ENCODE assay signal across 20 mouse cellular contexts in genomic region chr11:107319861-107320260, GRCm38 (mm10).
DNase-seq lines count a peak whose midpoint lies in the region; ATAC-seq and TF ChIP-seq lines count a peak whose summit lies in the region.
"Had no signal": no experiment of that assay in that cellular context is flagged by ENCODE, and none has a peak within 500 bp of the region (broad histone marks: within the 10 kb centered on the region; RNA-seq: fewer than 3 reads in every experiment).

No protein-coding gene starts in this region.

- H3K9me3 ChIP-seq in liver, embryonic 11.5 days (ENCODE audit: control insufficient read depth, low read length) = peaks cover 3% of the 10 kb centered on the region; the same call in 1 of the 2 replicates
- no peaks in the 10 kb centered on the region for H3K9me3 ChIP-seq in forebrain, postnatal 0 days (ENCODE audit: low read length)
- H3K9me3 ChIP-seq: forebrain, embryonic 15.5 days; hindbrain, embryonic 15.5 days; limb, embryonic 15.5 days had no signal

- no peak overlapping the region for H3K27ac ChIP-seq in liver, adult 2 months (replicated peaks; ENCODE audit: insufficient read depth, low read depth, low read length)
- H3K27ac ChIP-seq in liver, embryonic 11.5 days (ENCODE audit: low read depth, low read length) = no peak overlapping the region
- no peak overlapping the region for H3K27ac ChIP-seq in forebrain, postnatal 0 days (ENCODE audit: low read depth, low read length)
- H3K27ac ChIP-seq: embryonic facial prominence, embryonic 13.5 days; forebrain, embryonic 15.5 days; hindbrain, embryonic 15.5 days; limb, embryonic 15.5 days; midbrain, embryonic 10.5 days had no signal

- no peak for TF ChIP-seq CTCF in liver, adult 2 months (IDR thresholded peaks at IDR 0.05; ENCODE audit: low read depth, low read length)
- TF ChIP-seq CTCF in forebrain, postnatal 0 days (IDR thresholded peaks at IDR 0.05; ENCODE audit: low read depth) = no peak

- H3K4me1 ChIP-seq in liver, adult 2 months (ENCODE audit: control insufficient read depth, insufficient read depth, low read length) = peaks cover 17% of the 10 kb centered on the region
- peaks cover 6% of the 10 kb centered on the region for H3K4me1 ChIP-seq in liver, embryonic 11.5 days (replicated peaks; ENCODE audit: control insufficient read depth, insufficient read depth, low read length)
- H3K4me1 ChIP-seq in forebrain, postnatal 0 days (ENCODE audit: insufficient read depth) = no peaks in the 10 kb centered on the region
- H3K4me1 ChIP-seq: embryonic facial prominence, embryonic 13.5 days; hindbrain, embryonic 15.5 days had no signal

- H3K79me2 ChIP-seq in liver, adult 2 months (ENCODE audit: control insufficient read depth, insufficient read depth, low read length) = peaks cover 4% of the 10 kb centered on the region; the same call in 1 of the 2 replicates

- TF ChIP-seq POLR2A in liver, adult 2 months (IDR thresholded peaks at IDR 0.05; ENCODE audit: extremely low read depth, insufficient read depth, low read length) = no peak

- H3K36me3 ChIP-seq in liver, adult 2 months (ENCODE audit: control insufficient read depth, insufficient read depth, low read length) = peaks cover 3% of the 10 kb centered on the region
- H3K36me3 ChIP-seq in liver, embryonic 11.5 days (ENCODE audit: control insufficient read depth, insufficient read depth, low read length) = 0 out of 2 replicates have a peak, but pooled peaks cover 3% of the 10 kb centered on the region
- H3K36me3 ChIP-seq in forebrain, postnatal 0 days (ENCODE audit: insufficient read depth) = no peaks in the 10 kb centered on the region
- H3K36me3 ChIP-seq: forebrain, embryonic 15.5 days; hindbrain, embryonic 15.5 days had no signal

- 67% methylated on average over 10 of the region's 10 CpGs for WGBS in liver, adult 2 months
- 63% methylated on average over 10 of the region's 10 CpGs for WGBS in liver, embryonic 11.5 days
- WGBS in forebrain, postnatal 0 days = 62% methylated on average over 10 of the region's 10 CpGs

- H3K9ac ChIP-seq in liver, adult 2 months (ENCODE audit: low read depth, low read length) = no peak overlapping the region
- no peak overlapping the region for H3K9ac ChIP-seq in liver, embryonic 11.5 days (ENCODE audit: low read depth, low read length)
- H3K9ac ChIP-seq in forebrain, postnatal 0 days = no peak overlapping the region
- H3K9ac ChIP-seq: embryonic facial prominence, embryonic 13.5 days; forebrain, embryonic 15.5 days; hindbrain, embryonic 15.5 days; limb, embryonic 15.5 days had no signal

- no peaks in the 10 kb centered on the region for H3K27me3 ChIP-seq in liver, adult 2 months (ENCODE audit: control insufficient read depth, insufficient read depth, low read length)
- H3K27me3 ChIP-seq in liver, embryonic 11.5 days (replicated peaks; ENCODE audit: control insufficient read depth, insufficient read depth, low read length) = no peaks in the 10 kb centered on the region
- no peaks in the 10 kb centered on the region for H3K27me3 ChIP-seq in forebrain, postnatal 0 days (ENCODE audit: insufficient read depth, low read length)
- H3K27me3 ChIP-seq: embryonic facial prominence, embryonic 13.5 days; forebrain, embryonic 15.5 days; hindbrain, embryonic 15.5 days; limb, embryonic 15.5 days had no signal

- ATAC-seq in liver, embryonic 11.5 days (replicated peaks; ENCODE audit: low FRiP score) = no peak
- no peak for ATAC-seq in forebrain, postnatal 0 days
- ATAC-seq: forebrain, embryonic 15.5 days; lung, postnatal 0 days had no signal

- no peak overlapping the region for H3K4me2 ChIP-seq in liver, embryonic 11.5 days
- H3K4me2 ChIP-seq in forebrain, postnatal 0 days (ENCODE audit: low read depth) = no peak overlapping the region
- H3K4me2 ChIP-seq: embryonic facial prominence, embryonic 13.5 days; forebrain, embryonic 15.5 days; heart, embryonic 11.5 days; hindbrain, embryonic 15.5 days; limb, embryonic 15.5 days had no signal

- peak; percentile 28 to 49 for DNase-seq in adrenal gland, postnatal 36 days
- DNase-seq in adrenal gland, adult 18-20 months (ENCODE audit: low spot score in 2 of 2) = no peak
- DNase-seq in liver, adult 2 months (ENCODE audit: extremely low read depth, low read depth, low spot score) = peak; percentile 58
- DNase-seq in liver, embryonic 11.5 days (ENCODE audit: low spot score) = no peak
- peak; percentile 87 for DNase-seq in ZHBTc4 (ENCODE audit: low read depth, low spot score)
- DNase-seq in yolk sac, embryonic 10.5 days (ENCODE audit: low spot score) = peak; percentile 20
- DNase-seq in forebrain, postnatal 0 days = no peak
- DNase-seq: cerebellum, adult 9-10 months; gastrocnemius, postnatal 14 days; heart, adult 11 months; left cerebral cortex, postnatal 4 days; right cerebral cortex, adult 18-20 months had no signal

- H3K4me3 ChIP-seq in liver, adult 2 months (ENCODE audit: insufficient read depth, low read depth, low read length) = no peak overlapping the region
- no peak overlapping the region for H3K4me3 ChIP-seq in liver, embryonic 11.5 days (ENCODE audit: low read depth, low read length)
- H3K4me3 ChIP-seq in forebrain, postnatal 0 days (ENCODE audit: low read depth, low read length) = no peak overlapping the region
- H3K4me3 ChIP-seq: embryonic facial prominence, embryonic 13.5 days; erythroblast, embryonic 14.5 days; forebrain, embryonic 15.5 days; hindbrain, embryonic 15.5 days; limb, embryonic 15.5 days; midbrain, embryonic 10.5 days had no signal

Comparison
In these comparisons a context has a peak if more than half of its experiments do, and no peak if none do; other contexts are left out.
1. DNase-seq: peak in adrenal gland, postnatal 36 days (2 of 2), liver, adult 2 months (single experiment), ZHBTc4 (single experiment) and yolk sac, embryonic 10.5 days (single experiment); none in adrenal gland, adult 18-20 months (0 of 2), liver, embryonic 11.5 days (single experiment) and forebrain, postnatal 0 days (single experiment).